Mouse (Mus musculus): ENCODE measurements around the gene E430018J23Rik. TPM values are rescaled to one million over a fixed set of nuclear protein-coding genes. Genes with fewer than 3 reads are reported as not detected.
"Not testable (repeated sequence)": the region's sequence is repeated elsewhere in the genome, so short reads cannot be mapped to it uniquely, and the experiment has no call there.

E430018J23Rik gene
- total and polyA plus RNA-seq, 2 experiments from 2014 or later: 3.3 to 12.1 TPM

- Histone ChIP-seq H3K36me3 (replicated peaks; ENCODE audit: control insufficient read depth, insufficient read depth, low read length) (peaks cover 26% of the 10 kb centered on the region), H3K4me2 (ENCODE audit: low read depth, low read length) (no peak overlapping the region), H3K4me3 (ENCODE audit: low read depth, low read length) (no peak overlapping the region), H3K9ac (replicated peaks; ENCODE audit: low read depth, low read length) (no peak overlapping the region), H3K9me3 (replicated peaks; ENCODE audit: control insufficient read depth, low read length) (no peaks in the 10 kb centered on the region), H3K27ac (ENCODE audit: low read depth) (peak overlapping the region; percentile 13; the same call in 1 of the 2 replicates), H3K27me3 (ENCODE audit: control insufficient read depth, insufficient read depth, low read length) (no peaks in the 10 kb centered on the region), H3K4me1 (ENCODE audit: control insufficient read depth, insufficient read depth) (peaks cover 28% of the 10 kb centered on the region)
- DNase-seq (ENCODE audit: low spot score) (no peak), ATAC-seq (ENCODE audit: insufficient read depth, low read depth) (no peak)
- WGBS: 54% methylated on average over 4 of the region's 4 CpGs
- TF ChIP-seq CTCF (IDR thresholded peaks at IDR 0.05; ENCODE audit: low read depth) (peak; percentile 33; the same call in 1 of the 2 replicates), EP300 (IDR thresholded peaks at IDR 0.05; ENCODE audit: low read depth) (no peak)
Measured at GRCm38 (mm10) chr7:127342332-127342731, 51.1 kb downstream of the E430018J23Rik start.

- not testable (repeated sequence) for H3K4me2 ChIP-seq (ENCODE audit: low read depth, low read length); H3K4me3 ChIP-seq (ENCODE audit: low read depth, low read length); H3K27ac ChIP-seq (ENCODE audit: low read depth); H3K9ac ChIP-seq (replicated peaks; ENCODE audit: low read depth, low read length); ATAC-seq (ENCODE audit: insufficient read depth, low read depth); H3K27me3 ChIP-seq (ENCODE audit: control insufficient read depth, insufficient read depth, low read length); H3K9me3 ChIP-seq (replicated peaks; ENCODE audit: control insufficient read depth, low read length); DNase-seq (ENCODE audit: low spot score)
- 94% methylated on average over 6 of the region's 6 CpGs for WGBS
- H3K36me3 ChIP-seq (replicated peaks; ENCODE audit: control insufficient read depth, insufficient read depth, low read length): peaks cover 26% of the 10 kb centered on the region
- peaks cover 23% of the 10 kb centered on the region for H3K4me1 ChIP-seq (ENCODE audit: control insufficient read depth, insufficient read depth)
Measured at GRCm38 (mm10) chr7:127341861-127342260, 51.6 kb downstream of the E430018J23Rik start.

GRCm38 (mm10) chr7:127341356-127341755 is 52.1 kb downstream of the E430018J23Rik start:
- H3K4me3 ChIP-seq (ENCODE audit: low read depth, low read length): no peak overlapping the region
- no peak for ATAC-seq (ENCODE audit: insufficient read depth, low read depth)
- WGBS: 95% methylated on average over 8 of the region's 8 CpGs

More at GRCm38 (mm10) chr7:127341356-127341755, 52.1 kb downstream of the E430018J23Rik start:
- no peak overlapping the region for H3K4me2 ChIP-seq (ENCODE audit: low read depth, low read length)
- no peaks in the 10 kb centered on the region for H3K27me3 ChIP-seq (ENCODE audit: control insufficient read depth, insufficient read depth, low read length)
- no peak for TF ChIP-seq CTCF (IDR thresholded peaks at IDR 0.05; ENCODE audit: low read depth)
- TF ChIP-seq EP300 (IDR thresholded peaks at IDR 0.05; ENCODE audit: low read depth): no peak
- no peak overlapping the region for H3K9ac ChIP-seq (replicated peaks; ENCODE audit: low read depth, low read length)
- peaks cover 18% of the 10 kb centered on the region for H3K4me1 ChIP-seq (ENCODE audit: control insufficient read depth, insufficient read depth)
- H3K36me3 ChIP-seq (replicated peaks; ENCODE audit: control insufficient read depth, insufficient read depth, low read length): peaks cover 26% of the 10 kb centered on the region
- no peaks in the 10 kb centered on the region for H3K9me3 ChIP-seq (replicated peaks; ENCODE audit: control insufficient read depth, low read length)
- H3K27ac ChIP-seq (ENCODE audit: low read depth): no peak overlapping the region
- DNase-seq (ENCODE audit: low spot score): no peak

Other genes starting within 250 kb of the E430018J23Rik start
- 39.3 and 39.9 TPM in 2 replicates for gene Cd2bp2, start 197.6 kb downstream of the E430018J23Rik start, total RNA-seq (2014; rRNA removed; ENCODE audit: low replicate concordance)
- gene Cd2bp2, start 197.6 kb downstream of the E430018J23Rik start, polyA plus RNA-seq (2015; fragmentation: Nextera tagmentation; extraction: Ambion mirVana): 26.9 and 27.2 TPM in 2 replicates
- gene Tbc1d10b, start 185.2 kb downstream of the E430018J23Rik start, total RNA-seq (2014; rRNA removed; ENCODE audit: low replicate concordance): 30.2 and 45.3 TPM in 2 replicates
- 9.6 and 10.8 TPM in 2 replicates for gene Tbc1d10b, start 185.2 kb downstream of the E430018J23Rik start, polyA plus RNA-seq (2015; fragmentation: Nextera tagmentation; extraction: Ambion mirVana)
- gene Mylpf, start 184.7 kb downstream of the E430018J23Rik start, total RNA-seq (2014; rRNA removed; ENCODE audit: low replicate concordance): 22.1 TPM in 1 of 2 replicates, not detected in the other
- 3.2 and 5.4 TPM in 2 replicates for gene Mylpf, start 184.7 kb downstream of the E430018J23Rik start, polyA plus RNA-seq (2015; fragmentation: Nextera tagmentation; extraction: Ambion mirVana)
- 11.8 and 18.5 TPM in 2 replicates for gene Zfp553, start 160.6 kb downstream of the E430018J23Rik start, total RNA-seq (2014; rRNA removed; ENCODE audit: low replicate concordance)
- 10.9 and 11.2 TPM in 2 replicates for gene Zfp553, start 160.6 kb downstream of the E430018J23Rik start, polyA plus RNA-seq (2015; fragmentation: Nextera tagmentation; extraction: Ambion mirVana)
- gene Sept1, start 160.5 kb downstream of the E430018J23Rik start, total RNA-seq (2014; rRNA removed; ENCODE audit: low replicate concordance): 2.3 and 8.6 TPM in 2 replicates
- gene Sept1, start 160.5 kb downstream of the E430018J23Rik start, polyA plus RNA-seq (2015; fragmentation: Nextera tagmentation; extraction: Ambion mirVana): 18.7 and 19.4 TPM in 2 replicates
- gene Zfp771, start 149.4 kb downstream of the E430018J23Rik start, total RNA-seq (2014; rRNA removed; ENCODE audit: low replicate concordance): 38.5 and 43.6 TPM in 2 replicates
- 23.3 and 26.4 TPM in 2 replicates for gene Zfp771, start 149.4 kb downstream of the E430018J23Rik start, polyA plus RNA-seq (2015; fragmentation: Nextera tagmentation; extraction: Ambion mirVana)
- 152 and 165 TPM in 2 replicates for gene Dctpp1, start 132.9 kb downstream of the E430018J23Rik start, total RNA-seq (2014; rRNA removed; ENCODE audit: low replicate concordance)
- gene Dctpp1, start 132.9 kb downstream of the E430018J23Rik start, polyA plus RNA-seq (2015; fragmentation: Nextera tagmentation; extraction: Ambion mirVana): 94.2 and 97.1 TPM in 2 replicates
- gene Sephs2, start 119.6 kb downstream of the E430018J23Rik start, total RNA-seq (2014; rRNA removed; ENCODE audit: low replicate concordance): 76.5 and 78.0 TPM in 2 replicates
- 51.8 and 55.7 TPM in 2 replicates for gene Sephs2, start 119.6 kb downstream of the E430018J23Rik start, polyA plus RNA-seq (2015; fragmentation: Nextera tagmentation; extraction: Ambion mirVana)
- 1.7 and 4.0 TPM in 2 replicates for gene Itgal, start 97.4 kb downstream of the E430018J23Rik start, total RNA-seq (2014; rRNA removed; ENCODE audit: low replicate concordance)
- 0.96 and 1.1 TPM in 2 replicates for gene Itgal, start 97.4 kb downstream of the E430018J23Rik start, polyA plus RNA-seq (2015; fragmentation: Nextera tagmentation; extraction: Ambion mirVana)
- gene Zfp768, start 48.0 kb downstream of the E430018J23Rik start, total RNA-seq (2014; rRNA removed; ENCODE audit: low replicate concordance): 46.8 and 54.3 TPM in 2 replicates
- gene Zfp768, start 48.0 kb downstream of the E430018J23Rik start, polyA plus RNA-seq (2015; fragmentation: Nextera tagmentation; extraction: Ambion mirVana): 18.4 and 22.0 TPM in 2 replicates
- 5.8 TPM in 2 replicates for gene Zfp747, start 17.6 kb downstream of the E430018J23Rik start, total RNA-seq (2014; rRNA removed; ENCODE audit: low replicate concordance)
- gene Zfp747, start 17.6 kb downstream of the E430018J23Rik start, polyA plus RNA-seq (2015; fragmentation: Nextera tagmentation; extraction: Ambion mirVana): 3.0 and 3.8 TPM in 2 replicates
- gene 9130019O22Rik, start 6.5 kb downstream of the E430018J23Rik start, total RNA-seq (2014; rRNA removed; ENCODE audit: low replicate concordance): 2.4 and 3.2 TPM in 2 replicates
- gene 9130019O22Rik, start 6.5 kb downstream of the E430018J23Rik start, polyA plus RNA-seq (2015; fragmentation: Nextera tagmentation; extraction: Ambion mirVana): 2.8 TPM in 2 replicates
- gene Zfp764, start 13.2 kb upstream of the E430018J23Rik start, total RNA-seq (2014; rRNA removed; ENCODE audit: low replicate concordance): 6.4 and 11.3 TPM in 2 replicates
- 3.2 and 3.3 TPM in 2 replicates for gene Zfp764, start 13.2 kb upstream of the E430018J23Rik start, polyA plus RNA-seq (2015; fragmentation: Nextera tagmentation; extraction: Ambion mirVana)
- 8.1 and 15.5 TPM in 2 replicates for gene Zfp688, start 28.4 kb upstream of the E430018J23Rik start, total RNA-seq (2014; rRNA removed; ENCODE audit: low replicate concordance)
- 11.3 and 13.4 TPM in 2 replicates for gene Zfp688, start 28.4 kb upstream of the E430018J23Rik start, polyA plus RNA-seq (2015; fragmentation: Nextera tagmentation; extraction: Ambion mirVana)
- 1.9 and 3.0 TPM in 2 replicates for gene Zfp689, start 55.5 kb upstream of the E430018J23Rik start, total RNA-seq (2014; rRNA removed; ENCODE audit: low replicate concordance)
- gene Zfp689, start 55.5 kb upstream of the E430018J23Rik start, polyA plus RNA-seq (2015; fragmentation: Nextera tagmentation; extraction: Ambion mirVana): 2.4 and 2.6 TPM in 2 replicates
- gene Prr14, start 66.0 kb upstream of the E430018J23Rik start, total RNA-seq (2014; rRNA removed; ENCODE audit: low replicate concordance): 33.7 and 35.4 TPM in 2 replicates
- 22.3 and 24.7 TPM in 2 replicates for gene Prr14, start 66.0 kb upstream of the E430018J23Rik start, polyA plus RNA-seq (2015; fragmentation: Nextera tagmentation; extraction: Ambion mirVana)
- gene Fbrs, start 85.6 kb upstream of the E430018J23Rik start, total RNA-seq (2014; rRNA removed; ENCODE audit: low replicate concordance): 19.1 and 31.1 TPM in 2 replicates
- 5.4 and 5.9 TPM in 2 replicates for gene Fbrs, start 85.6 kb upstream of the E430018J23Rik start, polyA plus RNA-seq (2015; fragmentation: Nextera tagmentation; extraction: Ambion mirVana)
- 21.8 and 29.3 TPM in 2 replicates for gene Srcap, start 118.4 kb upstream of the E430018J23Rik start, total RNA-seq (2014; rRNA removed; ENCODE audit: low replicate concordance)
- gene Srcap, start 118.4 kb upstream of the E430018J23Rik start, polyA plus RNA-seq (2015; fragmentation: Nextera tagmentation; extraction: Ambion mirVana): 15.0 and 16.1 TPM in 2 replicates
- 12.5 and 17.4 TPM in 2 replicates for gene Gm42715, start 126.0 kb upstream of the E430018J23Rik start, total RNA-seq (2014; rRNA removed; ENCODE audit: low replicate concordance)
- 4.8 and 5.0 TPM in 2 replicates for gene Gm42715, start 126.0 kb upstream of the E430018J23Rik start, polyA plus RNA-seq (2015; fragmentation: Nextera tagmentation; extraction: Ambion mirVana)
- gene Tmem265, start 167.8 kb upstream of the E430018J23Rik start, total RNA-seq (2014; rRNA removed; ENCODE audit: low replicate concordance): not detected in 2 replicates
- 2.6 and 3.3 TPM in 2 replicates for gene Tmem265, start 167.8 kb upstream of the E430018J23Rik start, polyA plus RNA-seq (2015; fragmentation: Nextera tagmentation; extraction: Ambion mirVana)
- 27.3 and 44.1 TPM in 2 replicates for gene Phkg2, start 179.7 kb upstream of the E430018J23Rik start, total RNA-seq (2014; rRNA removed; ENCODE audit: low replicate concordance)
- gene Phkg2, start 179.7 kb upstream of the E430018J23Rik start, polyA plus RNA-seq (2015; fragmentation: Nextera tagmentation; extraction: Ambion mirVana): 22.2 and 23.1 TPM in 2 replicates
- 9.9 and 15.0 TPM in 2 replicates for gene Ccdc189, start 195.0 kb upstream of the E430018J23Rik start, total RNA-seq (2014; rRNA removed; ENCODE audit: low replicate concordance)
- gene Ccdc189, start 195.0 kb upstream of the E430018J23Rik start, polyA plus RNA-seq (2015; fragmentation: Nextera tagmentation; extraction: Ambion mirVana): 16.0 and 17.6 TPM in 2 replicates
- gene Rnf40, start 195.1 kb upstream of the E430018J23Rik start, total RNA-seq (2014; rRNA removed; ENCODE audit: low replicate concordance): 20.7 and 26.6 TPM in 2 replicates
- gene Rnf40, start 195.1 kb upstream of the E430018J23Rik start, polyA plus RNA-seq (2015; fragmentation: Nextera tagmentation; extraction: Ambion mirVana): 21.3 and 23.1 TPM in 2 replicates
- gene Zfp629, start 222.2 kb upstream of the E430018J23Rik start, total RNA-seq (2014; rRNA removed; ENCODE audit: low replicate concordance): 16.8 and 22.0 TPM in 2 replicates
- 6.9 and 11.3 TPM in 2 replicates for gene Zfp629, start 222.2 kb upstream of the E430018J23Rik start, polyA plus RNA-seq (2015; fragmentation: Nextera tagmentation; extraction: Ambion mirVana)